10 mouse cellular contexts compared by ENCODE assay signal in genomic region chr4:83984671-83985391, GRCm38 (mm10).
A peak's percentile ranks its signal among the peaks of the same experiment; 100 is the strongest.
DNase-seq lines count a peak whose midpoint lies in the region; ATAC-seq lines count a peak whose summit lies in the region.
"Had no signal": no experiment of that assay in that cellular context is flagged by ENCODE, and none has a peak within 500 bp of the region (broad histone marks: within the 10 kb centered on the region; RNA-seq: fewer than 3 reads in every experiment).

No protein-coding gene starts in this region.

- H3K9me3 ChIP-seq in hindbrain, embryonic 15.5 days = no peaks in the 10 kb centered on the region
- no peaks in the 10 kb centered on the region for H3K9me3 ChIP-seq in hindbrain, embryonic 11.5 days (ENCODE audit: control insufficient read depth, low read length)
- H3K9me3 ChIP-seq in forebrain, embryonic 11.5 days (ENCODE audit: control insufficient read depth, low read length) = no peaks in the 10 kb centered on the region
- no peaks in the 10 kb centered on the region for H3K9me3 ChIP-seq in midbrain, embryonic 15.5 days
- H3K9me3 ChIP-seq: liver, embryonic 13.5 days had no signal

- no peaks in the 10 kb centered on the region for H3K27me3 ChIP-seq in hindbrain, embryonic 15.5 days
- no peaks in the 10 kb centered on the region for H3K27me3 ChIP-seq in hindbrain, embryonic 11.5 days (ENCODE audit: control insufficient read depth, insufficient read depth, low read length)
- no peaks in the 10 kb centered on the region for H3K27me3 ChIP-seq in forebrain, embryonic 11.5 days (ENCODE audit: control insufficient read depth, insufficient read depth, low read length)
- H3K27me3 ChIP-seq in midbrain, embryonic 15.5 days (replicated peaks) = no peaks in the 10 kb centered on the region
- H3K27me3 ChIP-seq: CH12.LX; liver, embryonic 13.5 days had no signal

- no peaks in the 10 kb centered on the region for H3K36me3 ChIP-seq in hindbrain, embryonic 15.5 days
- H3K36me3 ChIP-seq in hindbrain, embryonic 11.5 days (ENCODE audit: control insufficient read depth, insufficient read depth, low read length) = no peaks in the 10 kb centered on the region
- H3K36me3 ChIP-seq in forebrain, embryonic 11.5 days (ENCODE audit: control insufficient read depth, insufficient read depth, low read length) = no peaks in the 10 kb centered on the region
- H3K36me3 ChIP-seq in midbrain, embryonic 15.5 days (replicated peaks) = no peaks in the 10 kb centered on the region
- H3K36me3 ChIP-seq: liver, embryonic 13.5 days had no signal

- ATAC-seq in hindbrain, embryonic 15.5 days (ENCODE audit: low FRiP score, low read depth) = peak; percentile 63; the same call in 1 of the 2 replicates
- no peak for ATAC-seq in hindbrain, embryonic 11.5 days (ENCODE audit: low FRiP score)
- 0 out of 2 replicates have a peak, but pooled peaks have one; percentile 30 for ATAC-seq in forebrain, embryonic 11.5 days (replicated peaks; ENCODE audit: low FRiP score)
- peak; percentile 56; the same call in 1 of the 2 replicates for ATAC-seq in midbrain, embryonic 15.5 days (replicated peaks)
- no peak for ATAC-seq in megakaryocyte-erythroid progenitor cell, adult 5-6 weeks (replicated peaks; ENCODE audit: low FRiP score, low TSS enrichment, poor library complexity, severe bottlenecking)

- H3K9ac ChIP-seq in hindbrain, embryonic 15.5 days = no peak overlapping the region
- H3K9ac ChIP-seq in hindbrain, embryonic 11.5 days (ENCODE audit: low read depth, low read length) = no peak overlapping the region
- no peak overlapping the region for H3K9ac ChIP-seq in forebrain, embryonic 11.5 days (ENCODE audit: low read length)
- H3K9ac ChIP-seq in midbrain, embryonic 15.5 days = no peak overlapping the region
- H3K9ac ChIP-seq: liver, embryonic 13.5 days had no signal

- no peaks in the 10 kb centered on the region for H3K4me1 ChIP-seq in hindbrain, embryonic 15.5 days (replicated peaks)
- no peaks in the 10 kb centered on the region for H3K4me1 ChIP-seq in hindbrain, embryonic 11.5 days (replicated peaks; ENCODE audit: control insufficient read depth, insufficient read depth, low read length)
- H3K4me1 ChIP-seq in forebrain, embryonic 11.5 days (replicated peaks; ENCODE audit: control insufficient read depth, insufficient read depth, low read length) = no peaks in the 10 kb centered on the region; the same call in 1 of the 2 replicates
- H3K4me1 ChIP-seq in midbrain, embryonic 15.5 days = no peaks in the 10 kb centered on the region

- WGBS in hindbrain, embryonic 15.5 days = 78% methylated on average over 15 of the region's 15 CpGs
- WGBS in hindbrain, embryonic 11.5 days = 87% methylated on average over 14 of the region's 15 CpGs
- 76% methylated on average over 15 of the region's 15 CpGs for WGBS in forebrain, embryonic 11.5 days
- 77% methylated on average over 15 of the region's 15 CpGs for WGBS in midbrain, embryonic 15.5 days

- H3K4me3 ChIP-seq in hindbrain, embryonic 15.5 days = no peak overlapping the region
- no peak overlapping the region for H3K4me3 ChIP-seq in hindbrain, embryonic 11.5 days (ENCODE audit: low read depth, low read length)
- H3K4me3 ChIP-seq in forebrain, embryonic 11.5 days (ENCODE audit: low read depth, low read length) = no peak overlapping the region
- no peak overlapping the region for H3K4me3 ChIP-seq in midbrain, embryonic 15.5 days
- H3K4me3 ChIP-seq: liver, embryonic 13.5 days had no signal

- no peak for DNase-seq in hindbrain, embryonic 11.5 days (ENCODE audit: low spot score)
- no peak for DNase-seq in forebrain, embryonic 11.5 days (ENCODE audit: low spot score)
- peak; percentile 25 for DNase-seq in heart, postnatal 4 days
- DNase-seq in testis, postnatal 10 days (ENCODE audit: low spot score) = no peak
- no peak for DNase-seq in thymus, adult 18-20 months
- DNase-seq: liver, embryonic 13.5 days had no signal

- no peak overlapping the region for H3K4me2 ChIP-seq in hindbrain, embryonic 15.5 days
- H3K4me2 ChIP-seq in hindbrain, embryonic 11.5 days (replicated peaks; ENCODE audit: low read depth, low read length) = no peak overlapping the region
- H3K4me2 ChIP-seq in forebrain, embryonic 11.5 days (ENCODE audit: low read depth, low read length, severe bottlenecking) = no peak overlapping the region
- H3K4me2 ChIP-seq in midbrain, embryonic 15.5 days = no peak overlapping the region
- H3K4me2 ChIP-seq: liver, embryonic 13.5 days had no signal

- H3K27ac ChIP-seq in hindbrain, embryonic 15.5 days (replicated peaks) = no peak overlapping the region
- H3K27ac ChIP-seq in hindbrain, embryonic 11.5 days (ENCODE audit: low read depth, low read length) = no peak overlapping the region
- no peak overlapping the region for H3K27ac ChIP-seq in forebrain, embryonic 11.5 days (ENCODE audit: low read depth, low read length)
- no peak overlapping the region for H3K27ac ChIP-seq in midbrain, embryonic 15.5 days
- H3K27ac ChIP-seq: liver, embryonic 13.5 days had no signal

Comparison
In these comparisons a context has a peak if more than half of its experiments do, and no peak if none do; other contexts are left out.
1. ATAC-seq: peak in hindbrain, embryonic 15.5 days (single experiment), forebrain, embryonic 11.5 days (single experiment) and midbrain, embryonic 15.5 days (single experiment); none in hindbrain, embryonic 11.5 days (single experiment) and megakaryocyte-erythroid progenitor cell, adult 5-6 weeks (single experiment).